Mouse (Mus musculus) stomach, embryonic 15.5 days (tissue): ENCODE measurements at regions not wholly inside any gene's neighbourhood (a gene's known extent, or its start where the extent isn't known, plus 50 kb on each side); places are given as distances from the start of the nearest gene placed in this dataset.

Source experiments
- ATAC-seq: fragments of 200-750 bp; cut with Nextera tagmentation; 2 replicates; pipeline ENCODE4 v1.8.0; 2017; ENCODE audit warnings: low read depth, moderate number of reproducible peaks, moderate TSS enrichment; ENCODE audit not compliant: insufficient read depth, low FRiP score
- H3K27ac ChIP-seq: fragments of 300-500 bp; sonication (generic); 2 replicates; pipeline ENCODE4 v1.5.1; 2015; ENCODE audit warnings: mild to moderate bottlenecking, inconsistent platforms
- H3K27me3 ChIP-seq: fragments of 300-500 bp; sonication (generic); replicated peaks from 2 replicates; pipeline ENCODE4 v1.6.1; 2015; ENCODE audit warnings: inconsistent platforms
- H3K36me3 ChIP-seq: fragments of 300-500 bp; sonication (generic); 2 replicates; pipeline ENCODE4 v1.6.1; 2015; ENCODE audit warnings: inconsistent platforms
- H3K4me1 ChIP-seq: fragments of 300-500 bp; sonication (generic); 2 replicates; pipeline ENCODE4 v1.6.1; 2015; ENCODE audit warnings: inconsistent platforms
- H3K4me2 ChIP-seq: fragments of 300-500 bp; sonication (generic); 2 replicates; pipeline ENCODE4 v1.6.1; 2015; ENCODE audit warnings: mild to moderate bottlenecking, inconsistent platforms
- H3K4me3 ChIP-seq: fragments of 300-500 bp; sonication (generic); replicated peaks from 2 replicates; pipeline ENCODE4 v1.5.1; 2015; ENCODE audit warnings: inconsistent platforms
- H3K9ac ChIP-seq: fragments of 300-500 bp; sonication (generic); 2 replicates; pipeline ENCODE4 v1.6.1; 2015; ENCODE audit warnings: inconsistent platforms
- H3K9me3 ChIP-seq: fragments of 300-500 bp; sonication (generic); 2 replicates; pipeline ENCODE4 v1.6.1; 2016; ENCODE audit warnings: inconsistent platforms
- WGBS: fragments of 180-500 bp; shearing (Covaris S2); methylation state at CpG from one replicate; pipeline ENCODE4 v1.1.7; 2015; 5-methylcytosine and 5-hydroxymethylcytosine counted together

- no peaks in the 10 kb centered on the region for H3K4me1 ChIP-seq
- no peak overlapping the region for H3K4me3 ChIP-seq
- H3K36me3 ChIP-seq, result no peaks in the 10 kb centered on the region
- H3K4me2 ChIP-seq, result no peak overlapping the region
- H3K27me3 ChIP-seq, result no peaks in the 10 kb centered on the region
- H3K27ac ChIP-seq, result no peak overlapping the region
- no peak for ATAC-seq
- H3K9ac ChIP-seq, result no peak overlapping the region
- 65% methylated on average over 11 of the region's 11 CpGs for WGBS
- no peaks in the 10 kb centered on the region for H3K9me3 ChIP-seq
Observed at GRCm38 (mm10) chr2:72855276-72855970, 124.8 kb downstream of the Sp3 start.

GRCm38 (mm10) chr2:72855971-72856755 lies 124.1 kb downstream of the Sp3 start:
- WGBS, result 83% methylated on average over 13 of the region's 13 CpGs
- ATAC-seq, result no peak

GRCm38 (mm10) chr2:72857377-72857776 lies 122.9 kb downstream of the Sp3 start:
- H3K4me2 ChIP-seq, result no peak overlapping the region
- no peak overlapping the region for H3K27ac ChIP-seq
- no peak overlapping the region for H3K4me3 ChIP-seq
- ATAC-seq, result no peak
- no peaks in the 10 kb centered on the region for H3K4me1 ChIP-seq
- no peak overlapping the region for H3K9ac ChIP-seq
- H3K36me3 ChIP-seq, result no peaks in the 10 kb centered on the region
- H3K9me3 ChIP-seq, result no peaks in the 10 kb centered on the region
- WGBS, result 91% methylated on average over 5 of the region's 5 CpGs
- H3K27me3 ChIP-seq, result no peaks in the 10 kb centered on the region

More at GRCm38 (mm10) chr2:72855971-72856755, 124.1 kb downstream of the Sp3 start:
- Histone ChIP-seq H3K4me2 (no peak overlapping the region), H3K27me3 (no peaks in the 10 kb centered on the region), H3K4me1 (no peaks in the 10 kb centered on the region), H3K36me3 (no peaks in the 10 kb centered on the region), H3K4me3 (no peak overlapping the region), H3K9ac (no peak overlapping the region), H3K9me3 (no peaks in the 10 kb centered on the region), H3K27ac (no peak overlapping the region)

- Histone ChIP-seq H3K36me3 (no peaks in the 10 kb centered on the region), H3K4me2 (no peak overlapping the region; the same call in 1 of the 2 replicates), H3K4me1 (no peaks in the 10 kb centered on the region), H3K27me3 (no peaks in the 10 kb centered on the region), H3K27ac (no peak overlapping the region), H3K9ac (no peak overlapping the region), H3K4me3 (no peak overlapping the region), H3K9me3 (no peaks in the 10 kb centered on the region)
- 53% methylated on average over 19 of the region's 19 CpGs for WGBS
- ATAC-seq, result peak; percentile 83
Observed at GRCm38 (mm10) chr2:72865462-72866365, 114.5 kb downstream of the Sp3 start.

GRCm38 (mm10) chr2:72866366-72866688 lies 113.9 kb downstream of the Sp3 start:
- Histone ChIP-seq H3K4me1 (no peaks in the 10 kb centered on the region), H3K36me3 (no peaks in the 10 kb centered on the region), H3K4me2 (no peak overlapping the region), H3K4me3 (no peak overlapping the region), H3K27me3 (no peaks in the 10 kb centered on the region), H3K27ac (no peak overlapping the region), H3K9ac (no peak overlapping the region), H3K9me3 (no peaks in the 10 kb centered on the region)
- ATAC-seq, result no peak; the same call in 1 of the 2 replicates
- WGBS, result 34% methylated on average over 2 of the region's 2 CpGs

GRCm38 (mm10) chr2:72868173-72868572 lies 112.1 kb downstream of the Sp3 start:
- no peak overlapping the region for H3K4me3 ChIP-seq
- H3K4me1 ChIP-seq, result no peaks in the 10 kb centered on the region
- H3K27me3 ChIP-seq, result no peaks in the 10 kb centered on the region
- no peak overlapping the region for H3K9ac ChIP-seq
- no peaks in the 10 kb centered on the region for H3K9me3 ChIP-seq
- 92% methylated on average over 3 of the region's 3 CpGs for whole genome bisulfite sequencing
- no peak overlapping the region for H3K4me2 ChIP-seq
- ATAC-seq, result no peak
- H3K36me3 ChIP-seq, result no peaks in the 10 kb centered on the region
- H3K27ac ChIP-seq, result no peak overlapping the region

GRCm38 (mm10) chr2:72871836-72872235 lies 108.4 kb downstream of the Sp3 start:
- H3K4me1 ChIP-seq, result no peaks in the 10 kb centered on the region
- no peak overlapping the region for H3K4me3 ChIP-seq
- H3K36me3 ChIP-seq, result no peaks in the 10 kb centered on the region
- no peak overlapping the region for H3K27ac ChIP-seq
- H3K9ac ChIP-seq, result no peak overlapping the region
- no peaks in the 10 kb centered on the region for H3K27me3 ChIP-seq
- no peak for ATAC-seq
- no peaks in the 10 kb centered on the region for H3K9me3 ChIP-seq
- no peak overlapping the region for H3K4me2 ChIP-seq
- WGBS, result 85% methylated on average over 5 of the region's 5 CpGs

- no peaks in the 10 kb centered on the region for H3K36me3 ChIP-seq
- ATAC-seq, result no peak
- WGBS, result 78% methylated on average over 10 of the region's 10 CpGs
- no peaks in the 10 kb centered on the region for H3K9me3 ChIP-seq
- H3K4me1 ChIP-seq, result no peaks in the 10 kb centered on the region
- H3K9ac ChIP-seq, result no peak overlapping the region
- no peak overlapping the region for H3K4me3 ChIP-seq
- no peak overlapping the region for H3K27ac ChIP-seq
- H3K4me2 ChIP-seq, result no peak overlapping the region
- no peaks in the 10 kb centered on the region for H3K27me3 ChIP-seq
Observed at GRCm38 (mm10) chr2:72873948-72874347, 106.3 kb downstream of the Sp3 start.

- Histone ChIP-seq H3K4me3 (no peak overlapping the region), H3K4me2 (no peak overlapping the region), H3K9me3 (no peaks in the 10 kb centered on the region)
Observed at GRCm38 (mm10) chr2:72874533-72874932, 105.7 kb downstream of the Sp3 start.

GRCm38 (mm10) chr2:72875677-72876076 lies 104.6 kb downstream of the Sp3 start:
- no peak for ATAC-seq

More at GRCm38 (mm10) chr2:72874533-72874932, 105.7 kb downstream of the Sp3 start:
- H3K9ac ChIP-seq, result no peak overlapping the region
- 80% methylated on average over 12 of the region's 12 CpGs for WGBS
- H3K27ac ChIP-seq, result no peak overlapping the region
- no peak for ATAC-seq
- no peaks in the 10 kb centered on the region for H3K4me1 ChIP-seq
- no peaks in the 10 kb centered on the region for H3K27me3 ChIP-seq
- no peaks in the 10 kb centered on the region for H3K36me3 ChIP-seq

GRCm38 (mm10) chr2:72880016-72880415 lies 100.2 kb downstream of the Sp3 start:
- no peaks in the 10 kb centered on the region for H3K4me1 ChIP-seq
- no peak overlapping the region for H3K4me2 ChIP-seq
- WGBS, result 89% methylated on average over 2 of the region's 2 CpGs
- H3K9me3 ChIP-seq, result no peaks in the 10 kb centered on the region
- H3K27me3 ChIP-seq, result no peaks in the 10 kb centered on the region
- no peak overlapping the region for H3K4me3 ChIP-seq
- H3K9ac ChIP-seq, result no peak overlapping the region
- H3K27ac ChIP-seq, result no peak overlapping the region
- no peak for ATAC-seq
- H3K36me3 ChIP-seq, result no peaks in the 10 kb centered on the region

More at GRCm38 (mm10) chr2:72875677-72876076, 104.6 kb downstream of the Sp3 start:
- H3K27me3 ChIP-seq, result no peaks in the 10 kb centered on the region
- H3K27ac ChIP-seq, result no peak overlapping the region
- H3K4me2 ChIP-seq, result no peak overlapping the region
- H3K9ac ChIP-seq, result no peak overlapping the region
- no peaks in the 10 kb centered on the region for H3K36me3 ChIP-seq
- H3K9me3 ChIP-seq, result no peaks in the 10 kb centered on the region
- no peak overlapping the region for H3K4me3 ChIP-seq
- WGBS, result 63% methylated on average over 2 of the region's 2 CpGs
- H3K4me1 ChIP-seq, result no peaks in the 10 kb centered on the region

GRCm38 (mm10) chr2:72881554-72881953 lies 98.7 kb downstream of the Sp3 start:
- no peaks in the 10 kb centered on the region for H3K27me3 ChIP-seq
- no peaks in the 10 kb centered on the region for H3K9me3 ChIP-seq
- H3K9ac ChIP-seq, result no peak overlapping the region
- H3K4me3 ChIP-seq, result no peak overlapping the region
- H3K4me2 ChIP-seq, result no peak overlapping the region
- no peak for ATAC-seq
- no peaks in the 10 kb centered on the region for H3K4me1 ChIP-seq
- no peak overlapping the region for H3K27ac ChIP-seq
- no peaks in the 10 kb centered on the region for H3K36me3 ChIP-seq
- WGBS, result 89% methylated on average over 2 of the region's 2 CpGs
